Mouse (Mus musculus): ENCODE measurements around the gene Gm12794.
"Not testable (repeated sequence)": the region's sequence is repeated elsewhere in the genome, so short reads cannot be mapped to it uniquely, and the experiment has no call there.

- not testable (repeated sequence) for TF ChIP-seq CTCF (IDR thresholded peaks at IDR 0.05; ENCODE audit: insufficient read depth, low read length); POLR2A (IDR thresholded peaks at IDR 0.05; ENCODE audit: borderline replicate concordance, extremely low read depth, low read depth, low read length)
Measured at GRCm38 (mm10) chr4:101986326-101986725, 46.1 kb downstream of the Gm12794 start, which contains the start of gene Gm12789.

All from lung, adult 2 months (tissue).